Mouse (Mus musculus): ENCODE measurements at regions not wholly inside any gene's neighbourhood (a gene's known extent, or its start where the extent isn't known, plus 50 kb on each side); places are given as distances from the start of the nearest gene placed in this dataset.

GRCm38 (mm10) chr11:57432299-57432698, 86.1 kb downstream of the Fam114a2 start:
- DNase-seq (ENCODE audit: low read depth in 2 of 2, low spot score in 2 of 2): no peak

GRCm38 (mm10) chr11:57431886-57432285, 86.5 kb downstream of the Fam114a2 start:
- no peak for DNase-seq (ENCODE audit: low read depth in 2 of 2, low spot score in 2 of 2)

- DNase-seq (ENCODE audit: low read depth in 2 of 2, low spot score in 2 of 2): peak; percentile 42 to 64
Observed at GRCm38 (mm10) chr11:57426046-57426805, 92.2 kb downstream of the Fam114a2 start.

- no peak for DNase-seq (ENCODE audit: low read depth in 2 of 2, low spot score in 2 of 2)
Observed at GRCm38 (mm10) chr11:57419416-57419815, 99.0 kb downstream of the Fam114a2 start.

- DNase-seq (ENCODE audit: low read depth in 2 of 2, low spot score in 2 of 2): no peak
Observed at GRCm38 (mm10) chr11:57416011-57416410, 102.4 kb downstream of the Fam114a2 start.

- no peak for DNase-seq (ENCODE audit: low read depth in 2 of 2, low spot score in 2 of 2)
Observed at GRCm38 (mm10) chr11:57415167-57415566, 103.2 kb downstream of the Fam114a2 start.

GRCm38 (mm10) chr11:57414697-57415096, 103.7 kb downstream of the Fam114a2 start:
- DNase-seq (ENCODE audit: low read depth in 2 of 2, low spot score in 2 of 2): no peak

GRCm38 (mm10) chr11:57413271-57413670, 105.1 kb downstream of the Fam114a2 start:
- DNase-seq (ENCODE audit: low read depth in 2 of 2, low spot score in 2 of 2): no peak

- DNase-seq (ENCODE audit: low read depth in 2 of 2, low spot score in 2 of 2): no peak
Observed at GRCm38 (mm10) chr11:57412766-57413165, 105.7 kb downstream of the Fam114a2 start.

GRCm38 (mm10) chr11:57404172-57404571, 114.2 kb downstream of the Fam114a2 start:
- DNase-seq (ENCODE audit: low read depth in 2 of 2, low spot score in 2 of 2): no peak

GRCm38 (mm10) chr11:57401610-57402009, 116.8 kb downstream of the Fam114a2 start:
- DNase-seq (ENCODE audit: low read depth in 2 of 2, low spot score in 2 of 2): no peak

GRCm38 (mm10) chr11:57399366-57399765, 119.1 kb downstream of the Fam114a2 start:
- DNase-seq (ENCODE audit: low read depth in 2 of 2, low spot score in 2 of 2): no peak

- no peak for DNase-seq (ENCODE audit: low read depth in 2 of 2, low spot score in 2 of 2)
Observed at GRCm38 (mm10) chr11:57396429-57396828, 122.0 kb downstream of the Fam114a2 start.

GRCm38 (mm10) chr11:57390826-57391225, 127.6 kb downstream of the Fam114a2 start:
- no peak for DNase-seq (ENCODE audit: low read depth in 2 of 2, low spot score in 2 of 2)
